Mouse (Mus musculus): ENCODE measurements around the gene Pitx2.
A peak's percentile ranks its signal among the peaks of the same experiment; 100 is the strongest.

Pitx2 gene

DNA sequence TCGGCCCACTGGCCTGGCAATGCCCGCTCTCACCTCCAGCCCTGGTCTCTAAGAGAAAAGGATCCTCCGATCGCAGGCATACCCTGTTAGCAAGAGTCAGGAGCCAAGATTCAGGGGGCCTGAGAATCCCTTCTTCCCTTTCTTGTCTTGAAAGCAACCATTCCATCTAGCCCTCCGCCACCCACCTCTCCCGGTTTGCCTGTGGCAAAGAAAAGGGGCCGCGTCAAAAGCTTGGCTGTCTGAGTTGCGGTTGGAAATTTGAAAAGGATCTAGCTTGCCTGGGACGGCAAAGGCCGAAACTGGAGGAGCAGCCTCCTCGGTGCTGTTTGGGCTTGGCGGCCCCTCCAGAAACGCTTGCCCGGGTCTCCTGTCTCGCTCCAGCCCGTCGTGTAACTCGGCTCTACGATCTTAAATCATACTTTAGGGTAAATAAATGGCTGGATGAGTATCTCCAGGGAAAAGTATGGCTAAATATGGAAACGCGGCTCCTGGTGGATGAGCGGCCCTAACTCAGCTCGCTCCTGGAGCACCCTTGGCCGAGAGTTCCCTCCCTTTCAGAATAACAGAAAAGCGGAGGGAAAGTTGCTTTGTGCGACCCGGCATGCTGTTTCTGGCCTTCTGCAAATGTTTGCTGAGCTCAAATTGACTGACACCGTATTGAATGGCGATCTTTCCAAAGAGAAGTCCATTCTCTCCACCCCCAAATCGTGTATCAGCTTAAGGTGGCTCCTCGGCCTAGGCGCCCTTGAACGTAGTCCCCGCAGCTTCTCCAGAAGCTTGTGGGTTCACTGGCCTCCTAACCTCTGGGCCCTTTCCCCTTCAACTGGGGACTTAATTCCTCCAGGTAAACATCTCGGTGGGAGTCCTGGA is 3.4 kb downstream of the Pitx2 start:
- no peak for DNase-seq

DNA sequence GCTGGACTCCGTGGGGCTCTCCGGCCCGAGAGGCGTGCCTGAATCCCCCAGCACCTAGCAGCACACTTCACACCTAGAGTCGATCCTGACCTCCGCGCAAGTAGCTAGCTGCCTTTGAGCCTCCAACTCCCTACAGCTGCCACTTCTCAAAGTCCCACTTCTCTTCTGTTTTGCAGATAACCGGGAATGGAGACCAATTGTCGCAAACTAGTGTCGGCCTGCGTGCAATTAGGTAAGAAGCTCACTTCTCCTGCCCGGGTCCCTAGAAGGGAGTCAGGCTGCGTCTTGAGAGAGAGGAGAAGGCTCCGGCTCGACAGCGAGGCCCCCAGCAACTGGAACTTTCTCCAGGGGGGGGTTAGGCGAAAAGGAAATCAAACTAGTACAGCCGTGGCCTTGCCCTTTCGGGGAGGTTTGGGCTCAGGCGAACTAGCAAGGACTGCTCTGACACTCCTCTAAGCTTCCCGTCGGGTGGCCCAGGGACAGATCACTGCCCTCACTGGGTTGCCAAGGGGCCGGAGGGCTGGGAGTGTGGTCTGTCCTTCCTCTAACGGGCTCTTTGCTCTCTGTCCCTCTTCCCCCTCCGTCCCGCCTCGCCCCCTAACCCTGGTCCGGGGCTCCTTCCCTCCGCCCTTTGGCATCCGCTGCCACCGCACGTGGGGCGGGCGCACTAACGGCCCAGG is 4.2 kb downstream of the Pitx2 start:
- no peak for DNase-seq

DNA sequence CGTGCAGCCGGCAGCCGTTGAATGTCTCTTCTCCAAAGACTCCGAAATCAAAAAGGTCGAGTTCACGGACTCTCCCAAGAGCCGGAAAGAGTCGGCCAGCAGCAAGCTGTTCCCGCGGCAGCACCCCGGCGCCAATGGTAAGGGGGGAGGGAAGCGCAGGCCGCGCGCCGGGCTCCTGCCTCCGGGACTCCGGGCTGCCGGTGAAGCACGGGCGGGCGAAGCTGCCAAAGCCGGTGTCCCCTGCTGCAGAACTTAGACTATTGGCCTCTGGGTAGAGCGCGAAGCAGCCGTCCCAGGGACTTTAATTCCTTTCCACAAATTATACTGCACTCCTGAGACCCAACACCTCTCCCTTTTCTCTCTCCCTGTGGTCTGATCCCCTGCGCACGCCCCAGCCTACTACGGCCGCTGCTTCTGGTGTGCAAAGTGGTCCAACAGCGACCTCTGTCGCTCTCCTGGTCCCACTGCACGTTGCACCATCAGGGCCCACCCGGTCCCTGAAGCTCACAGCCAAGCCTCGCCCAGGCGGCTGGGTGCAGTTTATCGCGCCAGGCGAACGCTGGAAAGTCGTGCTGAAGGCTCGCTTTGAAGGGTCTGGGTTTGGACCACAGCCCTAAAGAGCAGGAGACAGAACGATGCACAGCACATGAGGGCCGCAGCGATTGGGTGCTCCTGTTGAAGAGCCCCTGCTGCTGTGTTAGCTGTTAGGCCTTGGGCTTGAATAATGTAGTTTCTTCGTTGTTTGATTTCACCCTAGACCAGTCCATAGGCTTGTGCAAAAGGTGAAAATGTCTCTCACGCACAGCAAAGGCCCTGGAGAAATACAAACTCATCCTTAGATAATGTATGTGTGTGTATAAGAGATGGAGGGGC is 5.0 kb downstream of the Pitx2 start:
- DNase-seq = peak; percentile 74

DNA sequence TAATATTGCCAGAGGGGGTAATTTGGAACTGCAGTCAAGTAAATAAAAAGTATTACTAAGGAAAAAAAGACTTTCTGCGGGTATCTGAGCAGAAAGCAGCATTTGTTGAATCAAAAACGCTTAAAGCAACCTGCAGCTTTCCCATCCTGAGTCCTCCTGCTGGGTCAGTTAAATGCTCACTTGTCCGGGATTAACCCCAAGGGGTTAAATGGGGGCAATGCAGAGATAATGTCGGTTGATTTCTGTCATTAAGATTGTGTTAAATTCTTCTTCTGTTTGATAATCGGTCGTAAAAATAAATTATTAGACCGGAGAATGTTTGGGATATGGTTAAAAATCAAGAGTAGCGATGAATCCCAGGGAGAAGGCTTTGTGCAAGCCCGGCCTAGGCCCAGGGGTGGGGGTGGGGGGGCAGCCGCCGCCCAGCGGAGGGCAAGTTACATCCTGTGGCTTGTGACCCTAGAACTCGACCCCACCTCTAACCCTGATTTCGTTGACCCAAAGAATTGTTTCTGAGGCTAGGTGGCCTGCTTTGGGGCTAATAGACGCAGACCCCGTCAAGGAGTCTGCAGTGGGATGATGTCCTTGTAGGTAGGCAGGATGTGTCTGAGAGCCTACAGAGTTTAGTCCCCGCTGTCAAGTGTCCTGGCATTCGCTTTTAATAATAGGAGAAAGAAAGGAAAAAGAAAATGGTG is 6.0 kb downstream of the Pitx2 start:
- no peak for DNase-seq

DNA sequence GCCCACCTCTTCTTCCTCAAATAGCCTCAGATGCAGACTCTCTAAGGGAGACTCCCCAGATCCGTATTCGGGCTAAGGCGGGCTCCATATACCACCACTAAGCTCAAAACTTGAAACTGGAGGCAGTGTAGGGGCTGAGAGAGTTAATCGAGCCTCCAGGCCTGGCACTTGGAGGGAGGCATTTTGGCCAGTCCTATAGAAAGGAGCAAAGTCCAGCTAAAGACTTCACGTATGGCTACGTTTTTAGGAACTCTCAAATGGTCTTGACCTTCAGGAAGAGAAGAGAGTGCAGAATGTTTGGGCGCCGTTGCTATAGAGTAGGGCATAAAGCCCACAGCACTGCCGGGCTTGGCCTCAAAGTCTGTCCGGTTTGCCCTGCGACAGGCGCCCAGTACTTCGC is 7.1 kb downstream of the Pitx2 start:
- no peak for DNase-seq

DNA sequence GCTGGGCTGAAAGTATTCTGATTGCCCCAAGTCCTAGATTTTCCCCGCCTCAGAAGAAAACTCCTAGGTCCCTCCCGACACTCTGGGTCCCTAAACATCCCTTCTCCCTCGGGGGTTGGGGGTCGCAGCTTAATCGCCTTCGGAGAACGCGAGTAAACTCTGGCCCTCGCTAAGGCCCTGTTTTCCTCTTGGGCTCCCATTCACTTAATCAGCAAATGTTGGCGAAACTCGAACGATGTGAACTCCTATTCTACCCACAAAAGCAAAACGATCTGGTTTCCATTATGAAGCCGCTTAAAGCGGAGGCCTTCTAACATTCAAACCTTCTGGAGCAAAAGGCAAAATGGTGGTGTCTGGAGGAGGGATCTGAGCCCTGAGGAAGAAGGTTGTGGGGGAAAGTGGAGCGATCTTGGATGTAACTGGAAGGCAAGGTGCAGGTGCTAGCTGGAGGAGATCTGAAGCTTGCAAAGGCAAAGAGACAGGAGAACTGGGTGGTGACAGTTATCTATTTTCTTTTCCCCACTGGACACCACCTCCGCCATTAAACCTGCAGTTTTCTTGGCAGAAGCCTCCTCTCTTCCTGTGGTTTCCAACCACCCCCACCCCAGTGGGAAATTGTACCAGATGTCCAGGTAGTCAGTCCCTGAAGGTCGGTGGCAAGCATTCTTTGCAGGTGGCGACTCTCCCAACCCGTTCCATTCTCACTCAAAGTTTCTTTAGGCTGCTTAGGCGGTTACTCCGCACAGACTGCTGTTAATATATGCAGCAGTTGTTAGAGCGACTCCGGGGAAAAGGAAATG is 7.8 kb downstream of the Pitx2 start:
- DNase-seq = no peak

DNA sequence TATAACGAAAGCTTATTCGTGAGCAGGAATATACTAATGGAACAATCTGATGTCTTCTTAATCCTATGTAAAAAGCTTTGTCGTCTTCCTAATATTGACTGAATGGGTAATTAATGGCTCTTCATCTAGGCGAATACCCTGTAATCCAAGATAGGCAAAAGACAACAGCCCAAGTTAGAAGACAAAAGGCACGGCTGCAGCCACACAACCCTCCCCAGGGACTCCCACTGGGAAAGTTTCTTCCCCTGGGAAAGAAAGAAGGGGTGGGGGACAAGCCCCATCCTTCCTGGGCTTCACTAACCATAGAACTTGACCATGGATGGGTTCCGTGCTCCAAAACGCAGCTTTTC is 8.3 kb downstream of the Pitx2 start:
- no peak for DNase-seq

DNA sequence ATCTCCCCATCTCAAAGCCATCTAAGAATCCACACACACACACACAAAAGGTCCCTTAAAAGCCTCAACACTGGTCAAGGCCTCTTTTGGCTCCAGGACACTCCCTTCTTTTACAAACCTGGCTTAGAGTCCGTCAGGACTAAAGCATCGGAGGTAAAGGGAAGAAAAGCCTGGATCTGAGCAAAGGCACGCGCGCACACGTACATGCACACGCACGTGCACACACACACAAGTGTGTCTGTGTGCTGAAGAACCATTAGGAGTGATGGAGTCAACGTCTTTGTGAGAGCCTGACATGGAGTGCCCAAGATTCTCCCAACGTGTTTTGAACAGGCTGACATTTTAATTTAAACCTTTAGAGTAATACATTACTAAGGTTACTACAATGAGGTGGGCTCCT is 8.7 kb downstream of the Pitx2 start:
- DNase-seq = no peak

DNA sequence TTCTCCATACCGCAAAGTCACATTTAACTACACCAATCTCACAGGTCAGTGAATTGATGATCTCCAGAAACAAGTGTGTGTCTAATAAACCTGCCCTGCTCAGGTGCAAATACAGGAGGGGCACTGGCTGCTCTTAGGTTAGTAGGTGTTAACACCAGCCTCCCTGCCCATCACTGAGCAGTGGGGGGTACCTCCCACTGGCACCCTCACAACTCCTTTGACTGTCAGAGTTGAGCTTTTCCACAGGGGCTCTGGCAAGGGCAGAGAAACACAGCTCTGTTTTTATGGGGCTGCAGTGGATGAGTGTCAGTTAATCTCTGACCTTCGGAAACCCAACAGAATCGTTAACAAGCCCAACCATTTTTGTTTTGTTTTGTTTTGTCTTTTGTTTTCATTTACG is 9.6 kb downstream of the Pitx2 start:
- no peak for DNase-seq

DNA sequence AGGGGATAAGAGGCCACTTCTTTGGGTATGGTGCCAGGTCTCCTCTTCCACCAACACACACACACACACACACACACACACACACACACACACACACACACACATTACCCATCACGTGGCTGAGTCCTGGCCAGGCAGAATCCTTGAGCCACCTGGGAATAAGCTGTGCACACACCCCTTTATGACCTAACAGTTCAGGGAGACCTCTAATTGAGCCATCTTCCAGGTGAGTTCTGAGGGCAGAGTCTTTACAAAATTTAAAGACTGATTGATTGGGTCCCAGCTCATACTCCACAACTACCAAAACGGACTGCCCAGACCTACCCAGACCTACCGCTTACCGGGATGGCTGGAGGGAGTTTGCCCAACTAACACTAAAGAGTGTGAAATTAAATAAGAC is 10.1 kb downstream of the Pitx2 start:
- DNase-seq = no peak

DNA sequence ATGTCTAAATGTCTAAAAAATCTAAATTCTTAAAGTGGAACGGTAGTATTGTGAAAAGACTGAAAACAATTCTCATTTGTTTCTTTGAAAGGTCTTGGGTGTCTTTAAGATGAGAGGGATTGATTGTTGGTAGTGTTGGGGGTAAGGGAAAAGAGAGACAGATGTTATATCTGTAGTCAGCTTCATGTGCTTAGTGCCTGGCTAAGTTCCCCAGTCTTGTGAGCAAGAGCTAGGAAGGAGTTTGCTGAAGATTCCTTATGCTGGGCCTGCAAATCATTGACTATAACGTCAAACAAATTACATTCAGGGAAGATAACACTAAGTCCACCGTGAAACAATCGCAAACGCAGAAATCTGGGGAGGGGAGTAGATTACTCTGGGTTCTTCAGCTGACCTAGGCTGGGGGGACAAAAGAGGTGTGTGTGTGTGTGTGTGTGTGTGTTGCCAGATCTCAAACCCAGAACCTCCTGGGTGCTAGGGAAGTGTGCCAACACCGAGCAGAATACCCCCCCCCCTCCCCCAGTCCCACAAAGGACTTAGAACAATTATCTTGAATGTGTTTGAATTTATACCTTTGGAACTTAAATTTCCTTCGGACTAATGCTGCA is 12.5 kb downstream of the Pitx2 start:
- DNase-seq = no peak

DNA sequence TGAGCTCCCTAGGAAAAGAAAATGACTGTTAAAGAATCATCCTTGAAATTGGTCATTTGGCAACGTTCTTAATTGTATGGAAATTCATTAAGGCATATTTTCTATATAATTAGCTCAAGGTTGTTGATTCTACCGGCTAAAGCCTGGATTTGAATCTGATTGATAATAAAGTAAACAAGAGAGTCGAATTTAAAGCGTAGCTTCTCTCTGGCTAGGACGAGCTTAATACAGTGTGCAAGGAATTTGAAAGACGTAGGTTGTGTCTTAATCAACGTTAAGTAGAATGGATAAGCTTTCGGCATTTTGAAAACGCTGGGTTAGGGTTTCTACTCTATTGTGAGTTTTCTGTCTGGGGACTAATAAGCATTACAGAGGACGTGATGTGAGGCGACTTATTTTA is 13.1 kb downstream of the Pitx2 start:
- DNase-seq = no peak

DNA sequence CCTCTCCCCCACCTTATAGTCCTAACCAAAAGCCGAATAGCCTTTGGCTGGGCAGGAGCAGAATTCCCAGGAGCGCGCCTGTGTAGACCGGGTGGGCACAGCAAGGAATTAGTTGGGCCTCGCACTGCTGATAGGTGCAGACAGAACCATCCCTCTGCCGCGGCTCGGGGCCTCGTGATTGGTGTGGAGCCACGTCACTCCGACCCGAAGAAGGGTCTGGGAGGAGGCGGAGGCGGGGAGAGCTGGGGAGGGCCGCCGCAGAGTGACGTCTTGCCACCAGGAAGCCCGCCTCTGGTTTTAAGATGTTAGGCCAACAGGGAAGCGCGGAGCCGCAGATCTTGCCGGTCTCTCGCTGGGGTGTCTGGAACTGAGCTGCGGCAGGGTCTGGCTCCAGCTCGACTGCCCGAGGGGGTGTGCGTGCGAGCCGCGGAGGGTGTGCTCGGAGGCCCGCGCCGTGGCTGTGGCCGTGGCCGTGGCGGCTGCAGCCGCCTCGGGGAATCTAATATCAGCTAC is 14.0 kb downstream of the Pitx2 start:
- DNase-seq = peak; percentile 86

DNA sequence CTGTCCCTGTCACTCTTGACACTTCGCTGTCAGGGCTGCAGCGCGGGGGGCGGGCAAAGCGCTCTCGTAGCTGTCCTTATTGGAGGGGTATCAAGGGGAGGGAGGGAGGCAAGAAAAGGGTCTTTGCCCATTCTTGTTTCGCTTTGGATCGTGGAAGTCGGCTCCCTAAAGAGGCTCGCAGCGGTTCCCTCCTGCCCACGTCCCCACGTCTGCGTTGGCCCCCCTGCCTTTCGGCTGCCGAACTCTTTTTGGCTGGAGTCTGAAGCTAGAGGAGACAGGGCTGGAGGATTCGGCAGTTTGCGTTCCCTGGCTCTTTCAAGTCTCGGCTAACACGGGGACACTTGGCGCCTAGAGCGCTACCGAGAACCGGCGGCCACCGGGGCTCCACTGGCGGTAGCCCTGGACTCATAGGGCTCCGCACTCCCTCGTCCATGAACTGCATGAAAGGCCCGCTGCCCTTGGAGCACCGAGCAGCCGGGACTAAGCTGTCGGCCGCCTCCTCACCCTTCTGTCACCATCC is 14.5 kb downstream of the Pitx2 start:
- no peak for DNase-seq

DNA sequence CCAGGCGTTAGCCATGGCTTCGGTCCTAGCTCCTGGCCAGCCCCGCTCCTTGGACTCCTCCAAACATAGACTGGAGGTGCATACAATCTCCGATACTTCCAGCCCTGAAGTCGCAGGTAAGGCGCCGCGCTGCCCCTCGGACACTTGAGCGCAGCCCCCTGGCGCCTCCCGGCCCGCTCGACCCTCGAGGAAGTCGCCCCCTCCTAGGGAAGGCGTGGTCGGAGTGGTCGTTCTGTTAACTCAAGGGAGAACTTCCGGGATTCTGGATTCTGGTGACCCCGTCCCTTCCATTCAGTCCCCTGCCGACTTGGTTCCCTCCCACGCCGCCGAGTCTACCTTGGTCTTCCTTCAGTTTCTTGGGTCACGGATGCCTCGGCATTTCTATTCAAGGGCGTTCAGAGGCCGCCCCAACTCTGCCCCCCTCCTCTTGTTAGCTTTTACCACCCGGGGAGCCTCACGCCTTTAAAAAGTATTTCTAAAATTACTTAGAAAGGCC is 15.0 kb downstream of the Pitx2 start:
- no peak for DNase-seq

DNA sequence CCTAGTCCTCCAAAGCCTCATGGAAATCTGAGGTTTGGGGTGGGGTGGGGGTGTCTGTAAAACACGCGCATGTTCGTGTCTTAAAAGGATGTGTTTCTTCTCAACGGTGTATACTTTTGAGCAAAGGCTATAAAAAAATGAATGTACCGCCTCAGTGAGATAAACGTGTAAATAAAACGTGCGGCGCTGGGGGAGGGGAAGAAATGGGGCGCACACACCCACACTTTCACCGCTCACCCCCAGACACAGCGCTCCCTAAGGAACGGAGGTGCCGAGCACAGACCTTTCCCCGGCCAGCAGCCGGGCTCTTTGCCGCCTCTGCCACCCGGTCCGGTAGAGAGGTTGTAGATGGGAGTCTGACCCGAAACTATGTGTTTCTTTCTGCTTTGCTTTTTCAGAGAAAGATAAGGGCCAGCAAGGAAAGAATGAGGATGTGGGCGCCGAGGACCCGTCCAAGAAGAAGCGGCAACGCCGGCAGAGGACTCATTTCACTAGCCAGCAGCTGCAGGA is 15.6 kb downstream of the Pitx2 start:
- no peak for DNase-seq

DNA sequence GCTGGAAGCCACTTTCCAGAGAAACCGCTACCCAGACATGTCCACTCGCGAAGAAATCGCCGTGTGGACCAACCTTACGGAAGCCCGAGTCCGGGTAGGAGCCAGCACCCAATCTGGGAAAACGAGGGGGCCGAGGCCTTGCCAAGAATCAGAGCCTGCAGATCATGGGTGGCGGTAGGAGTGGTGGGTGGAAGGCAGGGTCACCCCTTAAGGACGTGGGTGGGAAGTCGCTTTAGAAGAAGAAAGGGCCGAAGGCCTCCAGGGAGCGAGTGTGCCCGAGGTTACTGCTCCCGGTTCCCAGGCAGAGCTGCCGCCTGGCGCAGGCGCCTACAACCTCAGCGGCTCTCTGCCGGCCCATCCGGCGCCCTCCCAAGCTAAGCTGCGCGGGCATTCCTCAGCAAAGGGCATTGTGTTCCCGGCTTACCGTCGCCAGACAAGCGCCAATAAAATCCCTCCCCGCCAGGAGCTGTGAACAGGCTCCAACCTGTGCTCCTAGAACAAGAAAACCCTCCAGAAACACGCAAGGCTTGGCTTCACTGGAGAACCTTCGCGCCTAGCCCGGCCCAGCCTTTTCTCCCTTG is 16.2 kb downstream of the Pitx2 start:
- DNase-seq = no peak

DNA sequence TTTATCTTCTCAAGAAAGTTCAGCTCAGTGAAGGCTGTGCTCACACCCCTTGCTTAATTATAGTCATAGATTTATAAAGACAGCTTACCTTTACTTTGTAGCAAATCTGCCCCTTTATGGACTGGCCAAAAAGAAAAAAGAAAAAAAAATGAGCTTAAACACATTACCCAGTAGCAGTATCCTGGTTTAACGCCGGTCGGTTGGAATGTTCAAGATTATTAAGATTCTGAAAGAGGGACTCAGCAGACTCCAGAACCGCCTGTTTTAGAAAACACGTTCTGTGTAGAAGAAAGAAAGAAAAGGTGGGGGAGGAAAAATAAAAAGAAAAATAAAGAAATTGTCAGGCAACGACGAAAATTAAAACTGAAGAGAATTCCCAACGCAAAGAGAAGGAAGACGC is 16.8 kb downstream of the Pitx2 start:
- DNase-seq = no peak

DNA sequence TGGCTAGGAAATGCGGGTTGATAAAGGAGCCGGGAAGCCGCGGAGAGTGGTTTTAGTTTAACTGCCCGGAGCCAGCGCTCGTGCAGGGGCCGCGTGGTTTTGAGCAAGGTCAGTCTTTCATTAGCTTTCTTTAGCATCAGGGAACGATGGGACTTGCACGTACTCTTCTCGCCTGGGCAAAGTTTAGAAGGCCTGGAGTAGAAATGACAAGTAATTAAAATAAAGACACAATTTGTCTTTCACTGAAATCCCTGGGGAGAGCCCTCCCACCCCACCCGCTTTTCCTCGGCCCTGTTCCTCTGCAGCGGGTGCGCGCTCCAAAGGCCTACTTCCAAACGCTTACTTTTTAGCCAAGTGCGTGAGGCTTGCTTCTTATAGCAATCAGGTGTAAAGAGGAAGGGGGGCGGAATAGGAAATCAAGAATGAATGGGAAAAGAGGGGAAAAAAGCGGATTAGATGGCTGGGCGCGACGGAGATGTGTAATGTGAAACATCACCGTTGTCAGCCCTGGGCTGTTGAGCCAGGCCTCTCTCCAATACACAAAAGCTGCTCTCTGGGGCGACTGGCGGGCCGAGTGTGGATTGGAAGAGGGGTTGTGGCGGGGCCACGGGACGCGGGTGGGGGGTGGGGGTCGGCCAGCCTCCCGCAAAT is 17.4 kb downstream of the Pitx2 start:
- no peak for DNase-seq

DNA sequence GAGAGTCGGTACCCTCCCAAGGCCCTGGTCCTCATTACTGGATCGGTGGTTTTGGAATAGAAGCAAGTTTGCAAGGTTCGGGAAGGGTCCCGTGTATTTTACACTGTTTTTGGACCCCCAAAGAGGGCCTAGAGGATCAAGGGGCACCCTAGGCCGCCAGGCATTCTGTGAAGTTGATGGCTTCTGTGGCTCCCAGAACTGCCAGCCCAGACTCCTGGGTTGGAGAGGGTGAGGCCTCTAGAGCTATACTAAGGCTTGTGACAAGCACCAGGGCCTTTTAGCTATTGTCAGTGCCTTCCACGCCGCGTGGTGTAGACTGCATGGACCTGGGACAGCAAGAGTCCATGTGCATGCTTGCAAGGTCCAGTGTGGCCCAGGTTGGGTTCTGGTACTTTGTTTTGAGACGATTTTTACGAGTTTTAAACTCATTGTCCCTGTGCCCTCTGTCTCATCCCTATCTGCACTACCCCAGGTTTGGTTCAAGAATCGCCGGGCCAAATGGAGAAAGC is 18.2 kb downstream of the Pitx2 start:
- no peak for DNase-seq

Measured in lung, postnatal 10 days (tissue).